Mouse (Mus musculus) brain, embryonic 18.5 days (tissue): ENCODE measurements around the gene Nkg7.
A peak's percentile ranks its signal among the peaks of the same experiment; 100 is the strongest.

Experiments
- DNase-seq: peaks from one replicate; pipeline ENCODE4 v3.0.0-alpha.2; 2012; ENCODE audit warnings: low read depth, low spot score

Gene Nkg7

DNA sequence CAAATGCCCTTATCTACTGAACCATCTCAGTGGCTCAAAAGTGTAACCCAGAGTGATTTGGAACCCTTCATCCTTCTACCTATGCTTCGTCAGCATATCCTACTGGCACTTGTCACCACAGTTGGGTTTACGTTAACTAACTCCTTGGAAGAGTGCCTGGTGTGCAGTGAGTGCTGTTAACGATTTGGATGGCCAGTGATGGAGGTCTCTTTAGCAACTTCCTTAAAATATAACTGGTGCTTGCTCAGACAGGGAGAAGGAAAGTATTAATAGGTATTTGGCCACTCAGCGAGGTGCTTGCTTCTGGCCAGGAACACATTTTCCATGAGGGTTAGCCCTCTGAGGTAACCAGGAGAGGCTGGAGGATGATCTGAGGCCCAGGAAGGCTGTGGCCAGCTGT is 10.9 kb downstream of the Nkg7 start:
- DNase-seq = no peak

- DNase-seq = no peak
Observed at GRCm38 (mm10) chr7:43448246-43448645, 11.4 kb downstream of the Nkg7 start.

DNA sequence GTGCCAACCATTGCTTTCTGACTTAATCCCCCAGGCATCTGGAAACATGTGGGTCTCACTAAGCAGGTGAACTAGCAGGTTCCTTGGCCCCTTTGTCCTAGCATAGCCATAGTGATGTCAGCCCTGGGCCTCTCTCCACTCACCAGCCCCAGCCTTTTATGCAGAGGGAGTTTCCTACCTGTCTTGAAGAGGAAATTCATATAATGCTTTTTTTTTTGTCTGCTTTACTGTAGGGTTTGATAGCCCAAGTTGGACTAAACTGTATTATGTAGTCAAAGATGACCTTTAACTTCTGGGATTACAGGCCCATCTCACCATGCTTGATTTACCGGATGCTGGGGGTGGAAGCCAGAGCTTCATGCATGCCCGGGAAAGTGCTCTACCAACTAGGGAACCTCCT is 12.9 kb downstream of the Nkg7 start:
- DNase-seq = no peak

GRCm38 (mm10) chr7:43451726-43452125 is 14.9 kb downstream of the Nkg7 start:
- DNase-seq = no peak

- DNase-seq = no peak
Observed at GRCm38 (mm10) chr7:43452609-43453008, 15.7 kb downstream of the Nkg7 start.

DNA sequence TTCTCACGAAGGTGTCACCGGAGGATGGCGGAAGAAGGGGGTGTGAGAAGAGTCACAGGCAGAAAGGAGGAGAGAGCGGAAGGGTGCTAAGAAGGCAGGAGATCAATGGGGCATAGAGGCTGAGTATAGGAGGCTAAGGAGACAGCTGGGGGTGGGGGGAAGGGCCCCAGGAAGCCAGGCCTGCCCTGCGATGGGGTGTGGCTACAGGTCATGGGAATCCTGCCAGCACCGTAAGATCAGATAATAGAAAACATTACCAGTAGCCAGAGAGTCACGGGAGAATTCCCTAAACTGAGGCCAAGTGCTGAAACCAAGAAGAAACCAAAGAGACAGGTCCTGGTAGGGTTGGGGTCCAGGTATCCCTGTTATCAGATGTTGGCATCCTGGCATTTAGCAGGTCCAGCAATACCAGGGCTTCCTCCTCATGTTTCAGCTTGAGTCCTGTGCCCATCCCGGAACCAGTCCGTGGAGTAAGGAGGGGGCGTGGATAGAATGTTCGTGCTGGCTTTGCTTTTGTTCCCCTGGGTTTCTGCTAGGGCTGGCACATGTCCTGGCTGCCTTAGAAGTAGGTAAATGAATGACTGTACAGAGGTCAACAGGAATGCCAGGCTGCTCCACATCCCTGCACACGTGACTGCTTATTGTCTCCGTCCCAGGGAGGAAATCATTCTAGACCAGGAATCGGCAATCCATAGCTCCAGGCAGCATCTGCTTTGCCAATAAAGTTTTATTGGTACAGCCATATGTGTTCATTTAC is 16.9 kb downstream of the Nkg7 start:
- no peak for DNase-seq

GRCm38 (mm10) chr7:43454371-43454770 is 17.5 kb downstream of the Nkg7 start:
- no peak for DNase-seq

GRCm38 (mm10) chr7:43462851-43463250 is 26.0 kb downstream of the Nkg7 start, which contains the start of gene Vsig10l:
Gene Vsig10l, plus strand, starts transcription at chr7:43463151.
- DNase-seq = no peak

DNA sequence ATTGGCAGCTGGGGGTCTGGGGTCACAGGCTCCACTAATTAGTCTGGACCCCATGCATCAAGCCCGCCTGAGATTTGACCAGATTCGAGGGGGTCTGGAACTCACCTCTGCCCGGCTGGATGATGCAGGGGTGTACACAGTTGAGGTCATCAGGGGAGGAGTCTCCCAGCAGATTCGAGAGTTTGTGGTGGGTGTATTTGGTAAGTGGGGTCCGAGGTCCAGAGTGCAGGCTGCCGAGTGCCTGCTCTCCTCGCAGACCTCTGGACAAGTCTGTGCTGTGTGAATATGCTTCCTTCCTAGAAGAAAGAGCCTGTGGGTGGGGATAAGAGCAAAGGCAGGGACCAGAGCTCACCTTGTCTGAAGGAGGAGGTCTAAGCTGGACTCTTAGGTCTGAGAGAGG is 27.1 kb downstream of the Nkg7 start:
- no peak for DNase-seq

- DNase-seq = no peak
Observed at GRCm38 (mm10) chr7:43464864-43465343, 28.0 kb downstream of the Nkg7 start.

GRCm38 (mm10) chr7:43465344-43466098 is 28.6 kb downstream of the Nkg7 start:
- peak; percentile 72 for DNase-seq

DNA sequence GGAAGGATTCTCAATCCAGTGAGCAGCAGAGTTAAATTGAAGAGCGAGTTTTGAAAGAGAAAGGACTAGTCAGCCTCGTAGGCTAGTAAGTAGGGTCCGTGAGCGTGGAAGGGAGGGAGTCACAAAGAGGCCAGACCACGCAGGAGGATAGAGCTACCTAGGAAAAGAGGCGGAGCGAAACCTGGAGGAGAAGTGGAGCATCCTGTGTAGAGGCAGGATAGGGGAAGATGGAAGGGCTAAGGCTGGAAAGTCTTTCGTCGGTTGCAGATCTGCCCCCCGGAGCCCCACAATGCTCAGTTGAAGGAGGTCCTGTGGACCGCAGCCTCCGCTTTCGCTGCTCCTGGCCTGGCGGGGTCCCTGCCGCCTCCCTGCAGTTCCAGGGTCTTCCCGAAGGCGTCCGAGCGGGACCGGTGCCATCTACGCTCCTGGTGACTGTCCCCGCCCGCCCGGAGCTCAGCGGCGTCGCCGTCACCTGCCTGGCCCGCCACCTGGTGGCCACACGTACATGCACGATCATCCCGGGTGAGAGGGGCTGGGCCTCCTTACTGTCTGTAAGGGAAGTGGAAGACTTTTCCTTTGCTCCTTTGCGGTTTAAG is 29.3 kb downstream of the Nkg7 start:
- no peak for DNase-seq

- no peak for DNase-seq
Observed at GRCm38 (mm10) chr7:43470373-43470772, 33.5 kb downstream of the Nkg7 start.

GRCm38 (mm10) chr7:43475706-43476105 is 38.8 kb downstream of the Nkg7 start:
- no peak for DNase-seq

DNA sequence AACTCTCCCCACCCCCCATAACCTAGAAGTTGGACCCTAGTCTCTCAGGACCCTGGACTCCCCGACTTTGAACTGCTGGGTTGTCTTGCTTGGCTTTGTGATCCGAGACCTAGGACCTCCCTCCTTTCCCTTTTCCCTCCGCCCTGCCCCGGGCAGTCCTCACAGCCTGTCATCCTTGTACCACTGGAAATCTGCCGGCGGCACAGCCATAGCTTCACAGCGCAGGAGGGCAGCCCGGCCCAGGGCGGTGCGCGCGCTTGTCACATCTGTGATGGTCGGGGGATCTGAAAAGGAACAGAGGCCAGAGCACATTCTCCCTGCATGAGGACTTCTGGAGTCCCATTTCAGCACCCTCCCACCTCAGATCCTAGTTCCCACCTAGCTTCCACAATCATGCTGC is 39.5 kb downstream of the Nkg7 start:
- DNase-seq = no peak

GRCm38 (mm10) chr7:43481191-43481590 is 44.3 kb downstream of the Nkg7 start:
- DNase-seq = no peak

GRCm38 (mm10) chr7:43482090-43482716 is 45.3 kb downstream of the Nkg7 start:
- no peak for DNase-seq

- no peak for DNase-seq
Observed at GRCm38 (mm10) chr7:43483236-43483635, 46.4 kb downstream of the Nkg7 start.
